Mouse (Mus musculus) embryonic facial prominence, embryonic 11.5 days (tissue): ENCODE data around the gene Gsx2. TPM values are rescaled to one million over a fixed set of nuclear protein-coding genes. Genes with fewer than 3 reads are reported as not detected.
A peak's percentile ranks its signal among the peaks of the same experiment; 100 is the strongest.

Experiments
- ATAC-seq: fragments of 200-750 bp; cut with Nextera tagmentation; replicated peaks from 2 replicates; pipeline ENCODE4 v1.8.0; 2017; ENCODE audit warnings: low read depth; ENCODE audit not compliant: insufficient number of reproducible peaks, low FRiP score, low TSS enrichment
- DNase-seq: peaks from one replicate; pipeline ENCODE4 v3.0.0-alpha.2; 2015; ENCODE audit warnings: low spot score
- H3K27ac ChIP-seq: fragments of 300-500 bp; sonication (generic); replicated peaks from 2 replicates; pipeline ENCODE4 v1.5.1; 2014; ENCODE audit warnings: mild to moderate bottlenecking, low read depth, low read length, control low read depth
- H3K27me3 ChIP-seq: fragments of 300-500 bp; sonication (generic); 2 replicates; pipeline ENCODE4 v1.6.1; 2014; ENCODE audit warnings: mild to moderate bottlenecking, low read length, moderate library complexity, mixed read lengths; ENCODE audit not compliant: control insufficient read depth, insufficient read depth
- H3K36me3 ChIP-seq: fragments of 300-500 bp; sonication (generic); replicated peaks from 2 replicates; pipeline ENCODE4 v1.6.1; 2014; ENCODE audit warnings: low read depth, mild to moderate bottlenecking, low read length, moderate library complexity, mixed read lengths; ENCODE audit not compliant: control insufficient read depth, insufficient read depth
- H3K4me1 ChIP-seq: fragments of 300-500 bp; sonication (generic); 2 replicates; pipeline ENCODE4 v1.6.1; 2014; ENCODE audit warnings: low read length, mixed read lengths; ENCODE audit not compliant: control insufficient read depth, insufficient read depth
- H3K4me2 ChIP-seq: fragments of 300-500 bp; sonication (generic); 2 replicates; pipeline ENCODE4 v1.6.1; 2014; ENCODE audit warnings: low read depth, mild to moderate bottlenecking, control low read depth, low read length, moderate library complexity
- H3K4me3 ChIP-seq: fragments of 300-500 bp; sonication (generic); 2 replicates; pipeline ENCODE4 v1.5.1; 2014; ENCODE audit warnings: low read depth, low read length, control low read depth
- H3K9ac ChIP-seq: fragments of 300-500 bp; sonication (generic); replicated peaks from 2 replicates; pipeline ENCODE4 v1.6.1; 2014; ENCODE audit warnings: mild to moderate bottlenecking, control low read depth, low read length
- H3K9me3 ChIP-seq: fragments of 300-500 bp; sonication (generic); replicated peaks from 2 replicates; pipeline ENCODE4 v1.6.1; 2016; ENCODE audit warnings: mild to moderate bottlenecking, low read length, inconsistent platforms, mixed read lengths; ENCODE audit not compliant: control insufficient read depth
- WGBS: fragments of 180-500 bp; shearing (Covaris S2); extraction: QIAGEN DNeasy Blood & Tissue Kit; methylation state at CpG from one replicate; pipeline ENCODE4 v1.1.7; 2014; 5-methylcytosine and 5-hydroxymethylcytosine counted together
- polyA plus RNA-seq: library from polyadenylated mRNA; unstranded; fragments of >200 nt; fragmentation: Nextera tagmentation; extraction: Ambion mirVana; gene quantifications from 2 replicates; pipeline ENCODE4 v1.2.1, GENCODE M21; 2014

Gene Gsx2
- polyA plus RNA-seq, 1 experiment from 2014 or later: 1.7 TPM

DNA sequence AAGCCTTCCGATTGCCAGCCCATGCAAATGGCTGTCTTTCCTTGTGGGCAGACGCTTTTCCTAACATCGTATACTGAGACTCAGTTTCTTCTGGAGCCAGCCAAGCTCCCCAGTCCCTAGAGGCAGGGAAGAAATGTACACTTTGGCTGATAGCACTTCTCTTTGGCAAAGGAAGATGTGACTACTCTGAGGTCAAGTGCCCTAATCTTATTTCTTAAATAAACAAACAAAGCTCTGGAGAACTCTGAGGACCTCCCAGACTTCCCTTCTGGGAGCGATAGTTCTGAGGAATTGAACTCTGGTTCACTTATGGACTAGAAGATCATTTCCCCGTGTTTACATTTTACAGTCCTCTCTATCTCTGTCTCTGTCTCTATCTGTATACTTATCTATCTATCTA, 34.0 kb downstream of the Gsx2 start:
- Histone ChIP-seq H3K36me3 (no peaks in the 10 kb centered on the region), H3K4me1 (no peaks in the 10 kb centered on the region), H3K4me3 (no peak overlapping the region), H3K9ac (no peak overlapping the region), H3K27me3 (no peaks in the 10 kb centered on the region), H3K9me3 (no peaks in the 10 kb centered on the region), H3K4me2 (no peak overlapping the region), H3K27ac (no peak overlapping the region)
- ATAC-seq (no peak), DNase-seq (no peak)
- WGBS: 39% methylated on average over 5 of the region's 5 CpGs

DNA sequence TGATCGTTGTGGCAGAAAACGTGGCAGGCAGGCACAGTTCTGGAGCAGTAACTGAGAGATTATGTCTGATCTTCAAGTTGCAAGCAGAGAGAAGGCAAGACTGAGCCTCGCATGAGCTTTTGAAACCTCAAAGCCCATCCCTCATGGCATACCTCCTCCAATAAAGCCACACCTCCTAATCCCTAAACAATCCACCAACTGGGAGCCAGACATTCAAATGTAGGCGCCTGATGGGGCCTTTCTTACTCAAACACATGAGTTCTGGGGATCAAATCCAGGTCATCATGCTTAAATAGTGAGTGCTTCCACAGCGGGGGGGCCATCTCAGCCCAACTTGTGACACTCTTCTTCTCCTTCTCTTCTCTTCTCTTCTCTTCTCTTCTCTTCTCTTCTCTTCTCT, 36.4 kb downstream of the Gsx2 start:
- 54% methylated on average over 5 of the region's 5 CpGs for WGBS
- Histone ChIP-seq H3K9me3 (no peaks in the 10 kb centered on the region), H3K27ac (no peak overlapping the region), H3K4me1 (no peaks in the 10 kb centered on the region), H3K4me2 (no peak overlapping the region), H3K9ac (no peak overlapping the region), H3K36me3 (no peaks in the 10 kb centered on the region), H3K4me3 (no peak overlapping the region), H3K27me3 (no peaks in the 10 kb centered on the region)
- DNase-seq (no peak), ATAC-seq (no peak)

DNA sequence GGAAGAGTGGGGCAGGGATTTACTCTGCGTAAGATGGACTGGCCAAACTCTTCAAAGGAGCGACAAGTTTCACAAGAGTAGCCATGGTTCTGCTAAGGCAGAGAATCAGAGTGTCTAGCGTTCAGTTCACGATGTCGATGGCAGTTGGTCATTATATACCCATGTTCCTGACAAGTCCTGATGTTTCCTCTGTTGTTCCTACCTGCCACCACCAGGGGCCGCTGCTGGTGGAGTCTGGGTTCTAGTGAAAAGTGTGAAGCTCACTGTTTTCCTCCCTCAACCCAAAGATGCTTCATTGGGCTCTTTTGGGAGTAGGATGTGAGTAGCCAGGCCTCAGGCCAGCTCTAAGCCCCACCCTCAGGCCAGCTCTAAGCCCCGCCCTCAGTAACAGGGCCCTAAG, 43.4 kb downstream of the Gsx2 start:
- DNase-seq: peak; percentile 23
- H3K36me3 ChIP-seq: no peaks in the 10 kb centered on the region
- no peak overlapping the region for H3K4me2 ChIP-seq
- H3K4me3 ChIP-seq: no peak overlapping the region
- WGBS: 65% methylated on average over 7 of the region's 7 CpGs
- H3K27ac ChIP-seq: no peak overlapping the region
- H3K4me1 ChIP-seq: no peaks in the 10 kb centered on the region
- H3K27me3 ChIP-seq: no peaks in the 10 kb centered on the region
- no peak for ATAC-seq
- no peak overlapping the region for H3K9ac ChIP-seq
- no peaks in the 10 kb centered on the region for H3K9me3 ChIP-seq

DNA sequence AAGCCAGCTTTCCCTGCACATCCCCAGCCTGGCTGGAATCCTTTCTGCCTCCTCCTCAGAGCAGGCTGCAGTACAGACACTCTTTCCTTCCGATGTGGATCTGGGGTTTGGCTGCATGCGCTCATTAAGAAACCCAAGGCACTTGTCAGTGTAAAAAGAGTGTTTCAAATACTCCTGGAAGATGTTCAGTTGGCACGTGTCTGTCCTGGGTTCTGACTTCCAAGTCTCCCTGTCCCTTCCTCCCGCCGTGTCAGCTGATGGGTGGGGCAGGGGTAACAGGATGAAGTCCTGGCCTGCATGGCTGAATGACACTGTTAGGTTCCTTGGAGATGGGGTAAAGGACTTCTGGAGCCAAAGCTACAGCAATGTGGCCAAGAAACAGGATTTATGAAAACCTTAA, 46.2 kb downstream of the Gsx2 start:
- H3K27me3 ChIP-seq: no peaks in the 10 kb centered on the region
- WGBS: 38% methylated on average over 5 of the region's 5 CpGs
- ATAC-seq (no peak), DNase-seq (no peak)
- no peaks in the 10 kb centered on the region for H3K9me3 ChIP-seq
- H3K4me1 ChIP-seq: no peaks in the 10 kb centered on the region
- no peak overlapping the region for H3K4me3 ChIP-seq
- no peak overlapping the region for H3K4me2 ChIP-seq
- H3K27ac ChIP-seq: no peak overlapping the region
- no peak overlapping the region for H3K9ac ChIP-seq
- no peaks in the 10 kb centered on the region for H3K36me3 ChIP-seq

Other genes with a start within 250 kb of the Gsx2 start
- gene Chic2, start 30.8 kb upstream of the Gsx2 start, polyA plus RNA-seq: 45.3 and 51.2 TPM in 2 replicates
- gene Pdgfra, start 76.7 kb downstream of the Gsx2 start, polyA plus RNA-seq: 87.2 and 88.6 TPM in 2 replicates